Mouse (Mus musculus): ENCODE measurements around the gene Hsd17b6. TPM values are rescaled to one million over a fixed set of nuclear protein-coding genes. Genes with fewer than 3 reads are reported as not detected.
A peak's percentile ranks its signal among the peaks of the same experiment; 100 is the strongest.

Gene Hsd17b6
- total and polyA plus RNA-seq, 2 experiments from 2014 or later, result not detected

DNA sequence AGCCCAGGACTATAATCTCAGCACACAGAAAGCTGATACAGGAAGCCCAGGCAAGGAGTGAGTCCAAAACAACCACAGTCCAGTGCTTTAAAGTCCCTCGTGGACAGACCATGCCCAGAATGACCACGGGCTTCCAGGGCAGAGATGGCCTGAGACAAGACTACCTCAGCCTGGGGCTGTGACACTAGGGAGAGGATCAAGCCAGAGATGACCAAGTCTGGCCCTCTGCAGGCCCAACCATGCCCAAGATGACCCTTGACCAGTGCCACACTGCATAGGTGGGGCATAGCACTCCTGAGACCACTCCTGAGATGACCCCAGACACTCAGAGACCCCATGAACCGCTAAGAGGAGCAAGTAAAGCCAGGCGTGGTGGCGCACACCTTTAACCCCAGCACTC is 2.3 kb upstream of the Hsd17b6 start:
- no peak overlapping the region for H3K27ac ChIP-seq (ENCODE audit: low read depth, low read length)
- TF ChIP-seq CTCF (IDR thresholded peaks at IDR 0.05; ENCODE audit: low read depth), result no peak
- ATAC-seq, result no peak
- no peaks in the 10 kb centered on the region for H3K4me1 ChIP-seq (ENCODE audit: insufficient read depth)
- H3K9me3 ChIP-seq (ENCODE audit: low read length), result no peaks in the 10 kb centered on the region
- no peak overlapping the region for H3K4me3 ChIP-seq (ENCODE audit: low read depth, low read length)
- H3K4me2 ChIP-seq (ENCODE audit: low read depth), result no peak overlapping the region
- H3K27me3 ChIP-seq (ENCODE audit: insufficient read depth, low read length), result no peaks in the 10 kb centered on the region
- no peak overlapping the region for H3K9ac ChIP-seq
- H3K36me3 ChIP-seq (ENCODE audit: insufficient read depth), result no peaks in the 10 kb centered on the region
- no peak for DNase-seq
- 78% methylated on average over 5 of the region's 5 CpGs for WGBS

DNA sequence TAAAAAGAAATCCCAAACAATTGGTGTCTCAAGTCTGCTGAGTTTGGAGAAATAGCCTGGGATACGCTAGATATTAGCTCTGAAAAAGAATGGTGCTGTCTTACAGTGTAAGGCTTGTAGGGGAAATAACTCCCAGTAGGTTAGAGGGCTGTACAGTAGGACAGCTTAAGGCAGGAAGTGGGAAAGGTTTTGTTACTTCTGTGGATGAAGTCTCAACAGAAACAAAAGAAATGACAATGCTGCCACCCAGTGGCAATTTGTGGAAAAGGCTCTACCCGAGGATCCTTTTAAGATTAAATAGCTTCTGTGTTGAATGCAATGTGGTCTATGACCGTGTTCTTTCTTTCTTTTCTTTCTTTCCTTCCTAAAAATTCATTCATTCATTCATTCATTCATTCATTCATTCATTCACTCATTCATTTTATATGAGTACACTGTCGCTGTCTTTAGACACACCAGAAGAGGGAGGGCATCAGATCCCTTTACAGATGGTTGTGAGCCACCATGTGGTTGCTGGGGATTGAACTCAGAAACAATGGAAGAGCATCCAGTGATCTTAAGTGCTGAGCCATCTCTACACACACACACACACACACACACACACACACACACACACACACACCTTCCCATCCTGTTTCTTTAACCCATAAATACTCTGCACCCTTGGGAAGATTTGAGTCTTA is 937 bp upstream of the Hsd17b6 start:
- Histone ChIP-seq H3K27me3 (ENCODE audit: insufficient read depth, low read length) (no peaks in the 10 kb centered on the region), H3K36me3 (ENCODE audit: insufficient read depth) (no peaks in the 10 kb centered on the region), H3K9ac (no peak overlapping the region), H3K27ac (ENCODE audit: low read depth, low read length) (no peak overlapping the region), H3K9me3 (ENCODE audit: low read length) (no peaks in the 10 kb centered on the region), H3K4me2 (ENCODE audit: low read depth) (no peak overlapping the region), H3K4me3 (ENCODE audit: low read depth, low read length) (no peak overlapping the region), H3K4me1 (ENCODE audit: insufficient read depth) (no peaks in the 10 kb centered on the region)
- DNase-seq, result peak; percentile 94
- ATAC-seq, result peak; percentile 85
- TF ChIP-seq CTCF (IDR thresholded peaks at IDR 0.05; ENCODE audit: low read depth), result peak; percentile 84
- WGBS, result 5% methylated on average over 4 of the region's 4 CpGs

DNA sequence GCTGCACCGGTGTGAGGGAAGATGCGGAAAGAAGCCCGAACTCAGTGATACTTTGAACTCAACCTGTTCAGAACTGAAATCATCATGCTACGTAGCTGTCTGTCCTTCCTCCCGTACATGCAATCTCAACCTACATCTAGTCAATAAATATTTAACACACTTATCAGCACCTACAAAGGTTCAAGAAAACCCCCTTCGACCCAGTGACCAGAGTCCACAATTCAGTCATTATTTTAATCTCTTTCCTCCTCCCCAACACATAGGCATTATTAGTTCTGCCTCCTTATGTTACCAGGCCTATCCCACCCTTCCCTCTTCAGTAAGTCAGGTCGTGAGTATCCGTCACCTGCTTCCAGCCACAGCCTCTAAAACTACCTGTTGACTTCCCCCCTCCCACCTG is 1.9 kb downstream of the Hsd17b6 start:
- no peaks in the 10 kb centered on the region for H3K36me3 ChIP-seq (ENCODE audit: insufficient read depth)
- no peak overlapping the region for H3K4me3 ChIP-seq (ENCODE audit: low read depth, low read length)
- no peaks in the 10 kb centered on the region for H3K9me3 ChIP-seq (ENCODE audit: low read length)
- DNase-seq, result no peak
- no peak for TF ChIP-seq CTCF (IDR thresholded peaks at IDR 0.05; ENCODE audit: low read depth)
- no peak overlapping the region for H3K9ac ChIP-seq
- H3K4me1 ChIP-seq (ENCODE audit: insufficient read depth), result no peaks in the 10 kb centered on the region
- no peaks in the 10 kb centered on the region for H3K27me3 ChIP-seq (ENCODE audit: insufficient read depth, low read length)
- H3K4me2 ChIP-seq (ENCODE audit: low read depth), result no peak overlapping the region
- 91% methylated on average over 8 of the region's 8 CpGs for WGBS
- no peak overlapping the region for H3K27ac ChIP-seq (ENCODE audit: low read depth, low read length)
- no peak for ATAC-seq

DNA sequence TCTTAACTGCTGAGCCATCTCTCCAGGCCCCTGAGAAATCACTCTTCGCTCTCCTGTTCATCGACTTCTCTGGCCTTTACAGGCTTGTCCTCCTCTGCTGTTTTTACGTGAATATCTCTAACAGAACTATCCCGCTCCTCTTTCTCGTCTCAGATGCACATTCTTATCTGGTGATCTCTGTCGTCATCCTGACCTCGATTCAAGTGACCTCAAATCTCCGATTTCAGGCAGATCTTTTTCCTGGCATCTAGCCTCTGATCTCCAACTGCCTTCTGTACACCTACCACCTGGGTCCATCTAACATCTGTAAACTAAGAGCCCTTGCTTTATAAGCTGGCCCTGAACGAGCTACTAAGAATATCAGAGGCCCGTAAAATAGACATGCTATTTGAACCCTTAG is 2.5 kb downstream of the Hsd17b6 start:
- no peak for DNase-seq

DNA sequence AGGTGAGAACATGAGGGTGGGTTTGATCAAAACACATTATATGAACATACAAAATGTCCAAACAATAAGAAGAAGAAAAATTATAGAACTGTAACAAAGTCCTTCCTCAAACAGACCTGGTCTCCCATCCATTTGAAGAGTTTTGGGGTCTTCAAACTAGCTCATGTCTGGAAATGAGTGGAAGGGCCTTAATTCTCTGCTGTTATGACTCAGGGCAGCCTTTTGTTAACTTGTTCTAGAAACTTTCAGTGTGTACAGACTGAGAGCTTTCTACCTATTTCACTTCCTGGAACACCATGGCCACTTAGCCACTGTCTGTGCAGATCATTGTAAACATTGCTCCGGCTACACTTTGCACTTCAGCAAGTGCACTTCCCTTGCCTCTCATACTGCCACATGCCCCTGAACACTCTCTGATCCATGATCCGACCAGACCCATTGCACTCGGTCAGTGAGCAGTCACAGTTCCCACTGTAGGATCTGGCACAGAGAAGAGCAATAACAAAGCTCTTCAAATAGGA is 4.1 kb downstream of the Hsd17b6 start:
- Histone ChIP-seq H3K27ac (ENCODE audit: low read depth, low read length) (no peak overlapping the region), H3K9me3 (ENCODE audit: low read length) (no peaks in the 10 kb centered on the region), H3K4me2 (ENCODE audit: low read depth) (no peak overlapping the region), H3K9ac (no peak overlapping the region), H3K4me3 (ENCODE audit: low read depth, low read length) (no peak overlapping the region), H3K4me1 (ENCODE audit: insufficient read depth) (no peaks in the 10 kb centered on the region), H3K27me3 (ENCODE audit: insufficient read depth, low read length) (no peaks in the 10 kb centered on the region), H3K36me3 (ENCODE audit: insufficient read depth) (no peaks in the 10 kb centered on the region)
- ATAC-seq, result no peak
- 77% methylated on average over 3 of the region's 3 CpGs for WGBS
- no peak for DNase-seq
- no peak for TF ChIP-seq CTCF (IDR thresholded peaks at IDR 0.05; ENCODE audit: low read depth)

More for the DNA sequence above, 2.5 kb downstream of the Hsd17b6 start:
- Histone ChIP-seq H3K27me3 (ENCODE audit: insufficient read depth, low read length) (no peaks in the 10 kb centered on the region), H3K9ac (no peak overlapping the region), H3K27ac (ENCODE audit: low read depth, low read length) (no peak overlapping the region), H3K36me3 (ENCODE audit: insufficient read depth) (no peaks in the 10 kb centered on the region), H3K4me1 (ENCODE audit: insufficient read depth) (no peaks in the 10 kb centered on the region), H3K4me2 (ENCODE audit: low read depth) (no peak overlapping the region), H3K4me3 (ENCODE audit: low read depth, low read length) (no peak overlapping the region), H3K9me3 (ENCODE audit: low read length) (no peaks in the 10 kb centered on the region)
- 88% methylated on average over 10 of the region's 10 CpGs for WGBS
- no peak for ATAC-seq
- TF ChIP-seq CTCF (IDR thresholded peaks at IDR 0.05; ENCODE audit: low read depth), result no peak

DNA sequence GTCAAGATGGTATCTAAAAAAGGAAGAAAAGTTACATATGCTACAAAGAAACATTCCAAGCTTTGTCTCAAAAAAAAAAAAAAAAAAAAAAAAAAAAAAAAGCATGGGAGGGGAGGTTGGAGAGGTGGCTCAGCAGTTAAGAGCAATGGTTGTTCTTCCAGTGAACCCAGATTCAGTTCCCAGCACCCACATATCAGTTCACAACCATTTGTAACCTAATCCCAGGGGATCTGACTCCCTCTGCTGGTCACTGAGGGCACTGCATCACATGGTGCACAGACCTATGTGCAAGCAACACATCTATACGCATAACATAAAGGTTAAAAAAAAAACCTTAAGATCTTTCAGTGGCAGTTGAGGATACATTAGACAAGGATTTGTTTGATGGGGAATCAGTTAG is 9.2 kb downstream of the Hsd17b6 start:
- WGBS, result 94% methylated on average over 1 of the region's 1 CpGs
- Histone ChIP-seq H3K4me2 (ENCODE audit: low read depth) (no peak overlapping the region), H3K27me3 (ENCODE audit: insufficient read depth, low read length) (no peaks in the 10 kb centered on the region), H3K9me3 (ENCODE audit: low read length) (no peaks in the 10 kb centered on the region), H3K4me1 (ENCODE audit: insufficient read depth) (no peaks in the 10 kb centered on the region), H3K36me3 (ENCODE audit: insufficient read depth) (no peaks in the 10 kb centered on the region), H3K9ac (no peak overlapping the region), H3K27ac (ENCODE audit: low read depth, low read length) (no peak overlapping the region), H3K4me3 (ENCODE audit: low read depth, low read length) (no peak overlapping the region)
- ATAC-seq (no peak), DNase-seq (no peak)
- peak; percentile 44 for TF ChIP-seq CTCF (IDR thresholded peaks at IDR 0.05; ENCODE audit: low read depth)

DNA sequence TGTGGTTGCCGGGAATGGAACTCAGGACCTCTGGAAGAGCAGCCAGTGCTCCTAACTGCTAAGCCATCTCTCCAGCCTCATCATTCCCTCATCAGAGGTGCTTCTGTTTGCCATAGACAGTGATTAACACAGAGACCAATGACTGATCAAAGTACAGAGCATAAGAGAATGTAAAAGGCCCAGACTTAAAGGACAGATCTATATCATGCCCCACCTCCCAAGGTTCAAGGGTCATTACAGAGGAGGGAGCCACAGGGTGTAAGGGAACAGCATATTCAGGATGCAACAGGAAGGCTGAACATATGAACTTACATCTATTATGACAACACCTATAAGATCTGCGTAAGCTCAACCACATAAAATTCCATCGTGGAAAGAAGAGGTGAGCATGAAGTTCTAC is 10.7 kb downstream of the Hsd17b6 start:
- H3K27ac ChIP-seq (ENCODE audit: low read depth, low read length), result no peak overlapping the region
- no peaks in the 10 kb centered on the region for H3K27me3 ChIP-seq (ENCODE audit: insufficient read depth, low read length)
- H3K36me3 ChIP-seq (ENCODE audit: insufficient read depth), result no peaks in the 10 kb centered on the region
- H3K9me3 ChIP-seq (ENCODE audit: low read length), result no peaks in the 10 kb centered on the region
- no peak for TF ChIP-seq CTCF (IDR thresholded peaks at IDR 0.05; ENCODE audit: low read depth)
- H3K4me1 ChIP-seq (ENCODE audit: insufficient read depth), result no peaks in the 10 kb centered on the region
- no peak overlapping the region for H3K9ac ChIP-seq
- no peak overlapping the region for H3K4me3 ChIP-seq (ENCODE audit: low read depth, low read length)
- no peak for ATAC-seq
- no peak for DNase-seq
- WGBS, result 93% methylated on average over 3 of the region's 3 CpGs
- H3K4me2 ChIP-seq (ENCODE audit: low read depth), result no peak overlapping the region
